Mouse (Mus musculus): Measurements from ENCODE around the gene Pold2.
A peak's percentile ranks its signal among the peaks of the same experiment; 100 is the strongest.

The Pold2 gene

GRCm38 (mm10) chr11:5856479-5857130 lies 21.5 kb downstream of the Pold2 start:
- no peak for DNase-seq

GRCm38 (mm10) chr11:5855902-5856301 lies 22.2 kb downstream of the Pold2 start:
- DNase-seq: no peak

- DNase-seq: no peak
Observed at GRCm38 (mm10) chr11:5855481-5855880, 22.6 kb downstream of the Pold2 start.

GRCm38 (mm10) chr11:5852314-5852713 lies 25.8 kb downstream of the Pold2 start:
- no peak for DNase-seq

GRCm38 (mm10) chr11:5851021-5851736 lies 26.9 kb downstream of the Pold2 start:
- no peak for DNase-seq

- no peak for DNase-seq
Observed at GRCm38 (mm10) chr11:5850452-5850851, 27.6 kb downstream of the Pold2 start.

- DNase-seq: no peak
Observed at GRCm38 (mm10) chr11:5849316-5849715, 28.8 kb downstream of the Pold2 start.

GRCm38 (mm10) chr11:5848741-5849140 lies 29.4 kb downstream of the Pold2 start:
- DNase-seq: peak; percentile 52

GRCm38 (mm10) chr11:5846639-5847345 lies 31.3 kb downstream of the Pold2 start:
- peak; percentile 92 for DNase-seq

- no peak for DNase-seq
Observed at GRCm38 (mm10) chr11:5843131-5843530, 35.0 kb downstream of the Pold2 start.

GRCm38 (mm10) chr11:5841751-5842150 lies 36.3 kb downstream of the Pold2 start:
- DNase-seq: no peak

GRCm38 (mm10) chr11:5840346-5840745 lies 37.7 kb downstream of the Pold2 start:
- no peak for DNase-seq

GRCm38 (mm10) chr11:5837251-5838246 lies 40.5 kb downstream of the Pold2 start, which contains the start of gene Polm:
Polm (minus strand) TSS chr11:5838016.
- peak; percentile 96 for DNase-seq

- peak; percentile 42 for DNase-seq
Observed at GRCm38 (mm10) chr11:5836126-5836525, 42.0 kb downstream of the Pold2 start.

GRCm38 (mm10) chr11:5835057-5835456 lies 43.0 kb downstream of the Pold2 start:
- DNase-seq: no peak

- DNase-seq: no peak
Observed at GRCm38 (mm10) chr11:5834506-5834905, 43.6 kb downstream of the Pold2 start.

- no peak for DNase-seq
Observed at GRCm38 (mm10) chr11:5829327-5829726, 48.8 kb downstream of the Pold2 start.

- no peak for DNase-seq
Observed at GRCm38 (mm10) chr11:5828509-5829191, 49.4 kb downstream of the Pold2 start.

- no peak for DNase-seq
Observed at GRCm38 (mm10) chr11:5827931-5828330, 50.2 kb downstream of the Pold2 start.

GRCm38 (mm10) chr11:5825432-5825831 lies 52.7 kb downstream of the Pold2 start:
- DNase-seq: no peak

All from kidney, adult 11 months (tissue).